ENCODE assay signal across 21 mouse cellular contexts in genomic region chr4:149201110-149201509, GRCm38 (mm10).
"Had no signal": no experiment of that assay in that cellular context is flagged by ENCODE, and none has a peak within 500 bp of the region (broad histone marks: within the 10 kb centered on the region; RNA-seq: fewer than 3 reads in every experiment).

No protein-coding gene starts in this region.

- H3K9ac ChIP-seq: limb, embryonic 13.5 days; liver, embryonic 12.5 days; liver, embryonic 15.5 days; lung, embryonic 15.5 days; midbrain, embryonic 12.5 days; midbrain, embryonic 15.5 days had no signal

- ATAC-seq: intestine, postnatal 0 days; liver, embryonic 12.5 days; midbrain, embryonic 15.5 days had no signal

- H3K27me3 ChIP-seq: limb, embryonic 13.5 days; liver, embryonic 12.5 days; liver, embryonic 15.5 days; lung, embryonic 15.5 days; midbrain, embryonic 12.5 days; midbrain, embryonic 15.5 days had no signal

- H3K4me3 ChIP-seq: limb, embryonic 10.5 days; limb, embryonic 13.5 days; liver, embryonic 12.5 days; liver, embryonic 15.5 days; lung, embryonic 15.5 days; midbrain, embryonic 12.5 days; midbrain, embryonic 15.5 days; myocyte had no signal

- H3K9me3 ChIP-seq: limb, embryonic 10.5 days; limb, embryonic 13.5 days; liver, embryonic 12.5 days; liver, embryonic 15.5 days; lung, embryonic 15.5 days; midbrain, embryonic 12.5 days; midbrain, embryonic 15.5 days had no signal

- DNase-seq: kidney, adult 2 months; kidney, postnatal 10 days; kidney, postnatal 36 days; liver; lung, adult 18-20 months; lung, postnatal 10 days; lung, postnatal 36 days; retina, postnatal 1 day; right cerebral cortex, postnatal 25 days; spleen, adult 18-20 months; thymus, adult 18-20 months; thymus, postnatal 36 days had no signal

- H3K4me1 ChIP-seq: limb, embryonic 10.5 days; limb, embryonic 13.5 days; liver, embryonic 12.5 days; liver, embryonic 15.5 days; lung, embryonic 15.5 days; midbrain, embryonic 12.5 days; midbrain, embryonic 15.5 days had no signal

- H3K4me2 ChIP-seq: limb, embryonic 13.5 days; liver, embryonic 12.5 days; liver, embryonic 15.5 days; lung, embryonic 15.5 days; midbrain, embryonic 12.5 days; midbrain, embryonic 15.5 days had no signal

- H3K27ac ChIP-seq: limb, embryonic 10.5 days; limb, embryonic 13.5 days; liver, embryonic 12.5 days; liver, embryonic 15.5 days; lung, embryonic 15.5 days; midbrain, embryonic 12.5 days; midbrain, embryonic 15.5 days had no signal
